Mouse (Mus musculus) CD4-positive helper T cell, adult 2 months (primary cell): ENCODE measurements around the gene Mphosph6.

ENCODE experiments used
- DNase-seq: peaks from one replicate; pipeline ENCODE4 v3.0.0-alpha.2; 2012; ENCODE audit warnings: low read depth, missing footprints, low spot score

The Mphosph6 gene

DNA sequence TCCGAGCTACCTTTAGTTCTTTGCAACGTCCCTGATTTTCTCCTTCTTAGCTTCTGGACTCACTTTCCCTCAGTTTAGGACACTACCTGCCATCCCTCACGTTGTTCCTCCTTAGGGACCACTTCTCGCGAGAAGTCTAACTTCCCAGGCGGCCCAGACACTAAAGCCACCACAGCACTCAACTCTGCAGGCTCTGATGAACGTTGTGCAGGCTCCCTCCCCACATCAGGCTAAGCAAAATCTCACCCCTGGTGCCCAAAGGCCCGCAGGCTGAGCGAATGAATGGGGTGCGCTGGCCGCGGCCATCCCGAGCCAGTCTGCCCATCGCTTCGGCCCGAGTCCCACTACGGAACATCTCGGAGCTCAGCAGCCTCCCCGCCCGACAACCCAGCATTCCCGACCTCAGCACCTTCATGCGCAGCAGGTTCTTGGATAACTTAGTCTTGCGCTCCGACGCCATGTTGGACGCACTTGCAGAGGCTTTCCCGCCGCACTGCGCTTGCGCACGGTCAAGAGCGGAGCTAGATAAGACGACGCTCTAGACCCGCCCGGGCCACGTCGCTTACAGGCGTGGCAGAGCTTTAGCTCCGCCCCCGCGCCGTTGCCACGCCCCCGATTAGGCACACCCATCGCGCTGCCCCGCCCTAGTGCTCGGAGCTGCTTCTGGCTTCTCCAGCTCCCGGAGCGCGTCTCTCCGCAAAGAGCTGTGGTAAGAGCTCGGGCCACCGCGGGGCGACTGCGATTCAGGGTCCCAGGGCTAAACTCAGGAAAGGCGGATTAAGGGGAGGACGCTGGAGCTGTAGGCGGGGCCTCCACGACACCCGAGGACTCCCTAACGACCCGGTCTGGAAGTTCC lies at the start of gene Mphosph6:
Gene Mphosph6 (minus strand): TSS at position 501 of the 856 bp plus-strand sequence.
- peak; percentile 98 for DNase-seq

DNA sequence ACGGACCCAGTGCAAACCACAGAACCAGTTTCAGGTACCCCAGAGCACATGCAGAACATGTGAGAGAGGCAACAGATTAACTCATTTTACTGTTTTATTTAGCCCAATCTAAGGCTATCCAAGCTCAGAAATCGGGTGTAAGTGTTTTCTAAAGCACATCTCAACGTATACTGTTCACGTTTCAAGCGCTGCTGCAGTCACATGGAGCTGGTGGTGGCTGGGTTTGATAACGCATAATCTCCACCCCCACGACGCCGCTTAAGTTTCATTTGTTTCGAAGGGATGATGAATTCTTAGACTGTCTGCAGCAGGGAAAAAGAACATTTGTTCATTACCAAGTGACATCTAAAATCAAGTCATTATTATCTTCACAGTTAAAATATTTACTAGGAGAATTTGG lies 48.7 kb upstream of the Mphosph6 start:
- DNase-seq, result no peak

DNA sequence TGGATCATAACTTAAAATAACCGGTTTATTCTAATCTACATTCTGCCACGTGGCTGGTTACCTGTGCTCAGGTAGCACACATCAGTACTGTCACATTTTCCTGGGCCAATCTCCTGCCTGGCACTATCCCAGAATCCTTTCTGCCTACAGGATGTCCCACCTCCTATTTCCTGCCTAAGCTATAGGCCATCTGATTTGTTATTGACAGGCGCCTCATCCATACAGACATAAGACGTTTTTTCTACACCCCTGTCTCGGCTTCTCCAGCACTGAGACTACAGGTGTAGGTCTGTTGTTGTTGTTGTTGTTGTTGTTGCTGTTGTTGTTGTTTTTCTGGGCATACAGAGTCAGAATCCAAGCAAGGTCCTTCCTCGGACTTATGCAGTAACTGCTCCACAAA lies 46.1 kb upstream of the Mphosph6 start:
- DNase-seq, result no peak

DNA sequence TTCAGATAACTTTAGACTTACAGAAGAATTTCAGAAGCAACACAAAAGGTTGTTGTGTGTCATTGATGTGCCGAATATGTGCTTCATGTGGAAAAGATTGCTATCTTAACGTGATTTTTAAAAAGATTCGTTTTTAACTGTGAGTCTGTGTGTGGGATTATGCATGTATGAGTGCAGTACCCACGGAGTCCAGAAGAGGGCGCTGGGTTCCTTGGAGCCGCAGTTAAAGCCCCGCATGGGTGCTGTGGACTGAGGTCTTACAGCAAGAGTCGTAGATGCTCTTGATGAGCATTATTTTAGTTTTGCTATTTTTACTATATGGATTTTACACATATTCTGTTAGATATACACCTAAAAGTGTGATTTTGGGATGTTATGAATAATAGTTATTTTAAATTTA lies 42.0 kb upstream of the Mphosph6 start:
- DNase-seq, result no peak

DNA sequence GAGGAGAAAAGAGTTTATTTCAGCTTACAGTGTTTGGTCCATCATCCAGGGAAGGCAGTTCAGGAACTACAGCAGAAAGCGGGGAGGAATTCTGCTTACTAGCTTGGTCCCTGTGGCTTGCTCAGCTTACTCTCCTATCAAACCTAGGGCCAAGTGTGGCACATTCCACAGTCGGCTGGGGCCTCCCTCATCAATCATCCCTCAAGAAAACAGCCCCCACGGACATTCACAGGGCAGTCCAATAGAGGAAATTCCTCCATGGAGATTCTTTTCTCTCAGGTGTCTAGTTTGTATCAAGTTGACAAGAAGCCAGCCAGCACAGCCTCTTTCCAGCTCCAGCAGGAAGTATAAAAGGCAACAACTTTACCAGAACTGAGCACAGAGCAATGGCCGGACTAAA lies 11.8 kb upstream of the Mphosph6 start:
- DNase-seq, result no peak

DNA sequence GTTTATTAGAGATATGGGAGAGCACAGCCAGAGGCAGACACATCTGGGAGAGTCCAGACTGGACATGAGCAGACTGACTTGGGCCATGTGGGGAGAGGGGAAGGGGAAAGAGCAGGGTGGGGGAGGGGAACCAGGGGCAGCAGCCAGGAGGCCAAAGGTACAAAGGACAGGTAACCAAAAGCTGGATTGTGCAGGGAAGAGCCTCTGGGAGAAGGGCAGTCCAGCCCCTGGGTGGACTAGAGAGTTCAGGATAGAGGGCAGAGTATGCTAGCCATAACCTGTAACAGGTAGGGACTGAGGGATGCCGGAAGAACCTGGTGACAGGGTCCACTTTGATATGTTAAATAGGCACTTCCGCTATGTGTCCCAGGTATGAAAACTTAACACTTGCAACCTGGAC lies 8.9 kb upstream of the Mphosph6 start:
- no peak for DNase-seq

DNA sequence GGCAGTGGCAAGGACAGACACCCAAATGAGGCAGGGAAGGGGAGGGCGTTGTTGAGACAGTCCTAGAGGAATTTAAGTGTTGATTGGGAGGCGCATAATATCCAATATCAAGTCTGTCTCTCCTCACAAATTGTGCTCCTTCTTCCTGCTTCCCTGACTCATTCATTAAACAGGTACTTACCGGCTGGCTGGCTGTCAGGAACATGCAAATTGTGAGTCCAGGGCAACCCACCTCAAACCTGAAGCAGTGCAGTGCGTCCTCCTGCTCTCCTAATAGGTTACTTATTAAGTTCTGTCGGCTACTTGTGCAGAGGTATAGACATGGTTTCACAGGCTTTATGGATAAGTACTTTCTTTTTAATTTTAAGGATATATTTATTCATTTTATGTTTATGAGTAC lies 3.7 kb upstream of the Mphosph6 start:
- DNase-seq, result no peak

DNA sequence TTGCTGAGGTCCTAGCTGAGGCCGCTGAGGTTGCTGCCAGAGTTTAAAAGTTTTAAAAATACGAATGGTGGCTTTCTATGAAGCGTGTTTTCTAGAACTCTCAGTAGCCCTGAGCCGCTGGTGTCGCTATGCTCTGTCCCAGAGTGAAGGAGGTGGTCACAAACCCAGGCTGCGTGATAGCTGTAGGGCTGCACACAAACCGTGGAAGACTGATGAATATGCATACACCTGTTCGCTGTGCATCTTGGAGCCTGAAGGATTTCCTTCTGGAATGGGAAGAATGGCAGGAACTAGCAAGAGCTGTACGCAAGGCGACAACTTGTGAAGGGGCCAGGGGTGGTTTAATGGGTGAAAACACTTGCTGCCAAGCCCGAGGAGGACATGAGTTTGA lies 551 bp upstream of the Mphosph6 start:
- no peak for DNase-seq

DNA sequence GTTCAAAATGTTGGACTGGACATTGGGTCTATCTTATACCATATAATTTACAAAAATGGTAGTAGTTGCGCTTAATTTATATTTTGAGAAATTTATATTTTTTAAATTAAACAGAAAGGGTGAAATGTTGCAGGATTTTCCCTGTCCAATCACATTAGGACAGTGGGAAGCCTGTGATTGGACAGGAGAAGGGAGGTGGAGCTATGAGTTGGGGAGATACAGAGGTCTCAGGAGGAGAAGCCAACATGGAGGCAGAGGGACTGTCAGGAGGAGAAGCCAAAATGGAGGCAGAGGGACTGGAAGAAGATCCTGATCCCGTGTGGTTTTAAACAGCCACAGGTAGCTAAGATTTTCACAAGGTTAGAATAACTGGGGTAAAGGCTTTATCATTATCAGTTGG lies 3.7 kb downstream of the Mphosph6 start:
- no peak for DNase-seq

DNA sequence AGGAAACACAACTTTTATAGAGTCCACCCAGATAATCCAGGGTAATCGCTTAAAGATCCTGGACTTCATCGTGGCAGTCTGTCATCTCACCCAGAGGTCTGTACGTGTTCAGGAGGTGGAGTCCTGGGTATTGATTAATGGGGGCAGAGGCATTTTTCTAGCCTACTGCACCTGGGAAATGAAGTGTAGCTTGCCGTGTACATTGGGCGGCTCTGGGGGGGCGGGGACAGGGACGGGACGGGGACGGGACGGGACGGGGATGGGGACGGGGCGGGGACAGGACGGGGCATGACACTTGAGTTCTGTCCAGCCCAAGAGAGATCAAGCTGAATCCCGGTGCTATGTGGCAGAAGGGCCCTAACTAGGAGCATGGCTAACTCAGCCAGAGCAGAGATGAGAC lies 5.3 kb downstream of the Mphosph6 start:
- DNase-seq, result no peak

DNA sequence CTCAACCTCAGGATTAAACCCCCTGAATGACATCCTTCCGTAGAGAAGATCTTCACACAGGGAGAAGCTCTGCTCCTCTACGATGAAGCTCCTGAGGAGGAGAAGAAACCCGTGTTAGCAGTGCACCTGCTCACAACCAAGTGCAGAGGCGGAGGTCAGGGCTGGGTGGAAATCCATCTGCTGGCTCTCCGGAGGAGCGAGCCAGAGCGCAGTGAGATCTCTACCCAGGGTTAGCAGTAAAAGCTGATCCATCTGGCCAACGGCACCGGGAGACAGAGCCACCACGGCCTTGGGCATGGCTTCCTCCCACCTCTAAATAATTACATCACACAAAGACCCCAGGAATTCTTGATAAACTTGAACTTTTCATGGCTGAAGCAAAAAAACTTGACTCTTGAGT lies 7.2 kb downstream of the Mphosph6 start:
- no peak for DNase-seq

DNA sequence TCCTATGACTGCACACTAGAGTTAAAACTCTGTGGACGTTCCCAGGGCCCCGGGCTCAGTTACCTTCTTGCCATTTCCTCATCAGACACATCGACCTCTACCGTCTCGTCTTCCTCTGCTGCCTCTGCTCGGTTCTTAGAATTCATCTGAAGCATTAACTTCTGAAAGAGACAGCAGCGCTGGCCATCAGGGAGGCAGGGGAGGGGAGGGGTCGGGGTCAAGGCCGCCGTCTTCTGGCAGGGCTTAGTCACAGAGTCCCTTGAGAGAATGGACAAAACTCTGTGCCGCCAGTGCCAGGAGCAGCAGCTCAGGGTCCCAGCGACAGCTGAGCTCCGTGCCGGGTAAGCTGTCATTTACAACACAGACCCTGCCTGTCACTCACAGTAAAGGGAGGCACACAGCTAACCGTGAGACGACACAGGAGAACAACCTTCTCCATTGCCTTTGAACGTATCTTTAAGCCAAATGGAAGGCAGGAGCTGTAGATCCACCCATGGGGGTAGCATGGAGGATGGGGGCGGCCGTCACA lies 9.1 kb downstream of the Mphosph6 start:
- no peak for DNase-seq

DNA sequence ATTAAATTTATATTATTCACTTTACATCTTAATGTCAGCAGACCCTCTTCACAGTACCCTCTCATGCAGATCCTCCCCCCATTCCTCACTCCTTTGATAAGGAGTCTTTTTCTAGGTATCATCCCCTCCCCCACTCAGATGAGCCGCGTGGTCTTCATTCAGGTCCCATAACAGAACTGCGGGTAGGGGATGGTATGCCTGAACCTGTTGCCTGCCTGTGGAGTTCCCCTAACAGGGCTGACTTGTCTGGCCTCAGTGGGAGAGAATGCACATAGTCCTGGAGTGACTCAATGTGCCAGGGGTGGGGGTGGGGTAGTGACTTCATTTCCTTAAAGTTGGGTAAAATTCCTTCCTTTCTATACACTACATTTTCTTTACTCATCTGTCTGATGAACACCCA lies 15.3 kb downstream of the Mphosph6 start:
- DNase-seq, result no peak

DNA sequence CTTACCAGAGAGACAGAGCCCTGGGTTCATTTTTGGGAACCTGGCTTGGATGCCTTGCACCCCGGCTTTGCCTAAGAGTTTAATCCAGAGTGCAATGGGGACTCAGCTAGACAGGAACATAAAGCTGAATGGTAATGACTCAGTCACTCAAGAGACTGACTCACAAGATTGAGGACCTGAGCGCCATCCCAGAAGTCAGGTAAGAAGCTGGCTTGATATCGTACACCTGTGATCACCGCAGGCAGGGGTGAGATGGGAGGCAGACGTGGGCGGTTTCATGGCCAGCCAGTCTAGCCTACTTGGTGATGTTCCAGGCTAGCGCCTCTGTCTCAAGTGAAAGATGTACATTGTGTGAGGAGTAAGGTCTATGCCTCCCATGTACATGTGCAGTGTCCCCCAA lies 18.7 kb downstream of the Mphosph6 start:
- DNase-seq, result no peak

DNA sequence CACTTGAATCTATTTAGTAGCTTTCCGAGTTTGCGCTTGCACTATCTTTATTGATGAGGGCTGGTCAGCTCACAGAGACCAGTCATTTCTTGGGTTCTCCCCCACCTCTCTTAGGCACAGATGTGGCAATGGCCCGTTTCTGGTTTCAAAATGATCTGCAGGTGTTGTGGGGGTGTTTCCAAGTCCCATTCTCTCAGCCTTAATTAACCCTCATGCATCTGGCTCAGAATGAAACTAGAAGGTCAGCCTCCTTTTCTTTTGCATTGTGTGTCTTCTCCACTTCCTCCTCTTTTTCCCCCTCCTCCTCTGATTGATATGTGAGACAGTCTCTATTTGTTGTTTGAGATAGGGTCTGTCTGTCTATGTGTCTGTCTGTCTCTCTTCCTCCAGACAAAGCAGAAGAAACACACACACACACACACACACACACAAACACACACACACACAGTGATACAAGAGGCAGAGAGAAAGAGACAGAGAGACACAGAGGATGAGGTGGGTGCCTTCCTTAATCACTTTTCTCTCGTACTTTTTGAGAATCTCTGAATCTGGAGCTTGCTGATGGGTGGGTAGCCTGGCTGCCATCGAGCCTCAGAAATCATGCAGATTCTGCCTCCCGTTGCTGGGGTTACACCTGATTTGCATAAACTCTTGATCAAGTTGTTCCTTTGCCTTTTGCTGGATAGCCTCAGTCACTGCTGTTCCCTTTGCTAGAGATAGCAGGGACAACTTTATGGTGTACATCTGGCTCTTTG lies 20.2 kb downstream of the Mphosph6 start:
- DNase-seq, result peak; percentile 44

DNA sequence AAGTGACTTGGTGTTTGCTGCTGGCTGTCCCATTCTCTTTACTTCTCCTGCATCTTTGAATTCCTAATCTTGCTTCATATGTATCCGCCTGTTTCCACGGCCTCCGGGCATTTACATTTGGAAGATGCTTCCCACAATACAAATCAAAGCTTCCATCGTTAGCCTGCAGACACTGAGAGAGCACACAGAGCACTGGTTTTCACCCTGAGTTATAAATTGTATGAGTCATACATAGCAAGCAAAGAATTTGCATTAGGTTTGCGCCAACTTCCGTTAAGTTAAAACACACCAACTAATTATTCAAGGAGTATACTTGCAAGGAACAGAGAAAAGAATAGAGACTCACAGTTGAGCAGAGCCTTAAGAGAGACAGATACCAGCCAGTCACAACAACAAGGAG lies 22.4 kb downstream of the Mphosph6 start:
- DNase-seq, result no peak

DNA sequence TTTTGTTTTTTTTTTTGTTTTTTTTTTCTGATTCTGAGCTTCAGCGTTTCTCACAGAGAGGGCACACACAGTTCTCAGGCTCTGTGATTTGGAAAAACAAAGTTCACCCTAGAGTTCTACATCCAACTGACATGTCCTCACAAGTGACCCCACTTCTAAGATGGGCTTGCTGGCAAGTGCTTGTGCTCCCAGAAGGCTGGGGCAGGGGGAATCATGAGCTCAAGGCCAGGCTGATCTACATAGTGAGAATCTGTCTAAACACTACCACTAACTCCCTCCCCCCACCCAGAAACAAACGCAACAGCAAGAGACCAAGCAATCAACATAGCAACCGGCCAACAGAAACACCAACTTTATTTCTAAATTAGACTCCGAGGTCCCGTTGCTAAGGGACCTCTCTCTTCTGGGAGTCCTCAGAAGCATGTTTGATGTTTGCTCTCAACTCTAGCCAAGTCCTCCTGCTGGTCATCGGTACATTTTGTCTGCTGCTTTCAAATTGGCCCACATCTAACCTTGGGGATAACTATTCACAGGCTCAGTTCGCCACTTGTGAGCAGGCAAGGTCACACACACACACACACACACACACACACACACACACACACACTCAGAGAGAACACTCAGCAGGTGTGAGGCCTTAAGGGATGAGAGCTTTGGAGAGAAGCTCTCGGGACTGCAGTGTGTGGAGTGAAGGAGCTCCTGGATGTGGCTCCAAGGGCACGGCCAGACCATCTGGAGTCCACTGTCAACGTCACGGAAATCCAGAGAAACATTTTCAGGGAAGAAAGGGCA lies 23.0 kb downstream of the Mphosph6 start:
- no peak for DNase-seq

DNA sequence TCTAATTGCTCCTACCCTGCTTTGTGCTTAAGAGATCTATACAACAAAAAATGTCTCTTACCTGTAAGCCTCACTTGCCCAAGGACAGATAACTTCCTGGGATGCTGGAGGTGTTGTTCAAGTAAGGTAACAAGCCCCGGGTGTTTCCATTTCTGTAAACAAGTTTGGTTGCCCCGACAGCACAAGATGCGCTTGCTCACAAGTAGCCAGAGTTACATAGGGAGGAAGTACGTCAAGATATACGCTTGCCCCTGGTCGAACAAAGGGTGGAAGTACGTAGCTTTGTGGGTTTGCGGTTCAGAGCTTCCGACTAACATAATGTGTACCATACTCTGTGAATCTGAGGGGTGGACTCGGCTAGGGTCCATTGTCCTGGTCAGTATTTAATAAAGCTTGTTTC lies 25.7 kb downstream of the Mphosph6 start:
- DNase-seq, result peak; percentile 60

DNA sequence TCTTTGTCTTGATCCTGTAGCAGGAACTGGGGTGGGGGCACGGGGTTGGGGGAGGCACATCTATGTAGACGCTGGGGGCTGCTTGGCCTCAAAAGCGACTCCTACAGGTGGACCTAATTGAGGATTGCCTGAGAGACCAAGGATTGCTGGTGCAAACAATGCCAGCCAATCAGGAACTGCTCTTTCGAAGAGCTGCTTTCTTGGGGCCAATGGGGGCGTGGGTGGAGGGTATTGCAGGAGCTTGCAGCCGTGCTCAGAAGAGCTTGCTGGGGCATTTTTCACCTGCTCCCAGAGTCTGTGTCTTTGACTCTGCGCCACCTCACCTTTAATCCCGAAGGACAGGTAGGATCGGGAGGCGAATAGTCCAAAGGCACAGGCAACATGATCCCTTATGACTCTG lies 26.1 kb downstream of the Mphosph6 start:
- no peak for DNase-seq

DNA sequence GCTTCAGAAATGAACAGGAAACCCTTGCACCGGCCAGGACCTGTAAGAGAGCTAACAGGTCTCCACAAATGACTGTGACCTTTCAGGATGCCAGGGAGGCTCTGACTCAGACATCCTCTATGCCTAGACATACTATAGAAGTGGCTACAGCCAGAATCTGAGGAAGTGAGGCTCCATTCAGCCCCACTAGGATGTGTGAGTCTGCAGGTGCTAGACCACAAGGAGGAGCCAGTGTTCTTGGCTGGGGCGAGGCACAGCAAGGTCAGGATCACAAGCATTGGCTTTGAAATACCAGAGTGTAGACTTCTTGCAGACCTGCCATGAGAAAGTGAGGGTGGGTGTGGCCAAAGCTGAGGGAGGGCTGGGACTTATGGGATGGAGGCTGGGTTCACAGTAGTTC lies 29.1 kb downstream of the Mphosph6 start:
- peak; percentile 65 for DNase-seq

DNA sequence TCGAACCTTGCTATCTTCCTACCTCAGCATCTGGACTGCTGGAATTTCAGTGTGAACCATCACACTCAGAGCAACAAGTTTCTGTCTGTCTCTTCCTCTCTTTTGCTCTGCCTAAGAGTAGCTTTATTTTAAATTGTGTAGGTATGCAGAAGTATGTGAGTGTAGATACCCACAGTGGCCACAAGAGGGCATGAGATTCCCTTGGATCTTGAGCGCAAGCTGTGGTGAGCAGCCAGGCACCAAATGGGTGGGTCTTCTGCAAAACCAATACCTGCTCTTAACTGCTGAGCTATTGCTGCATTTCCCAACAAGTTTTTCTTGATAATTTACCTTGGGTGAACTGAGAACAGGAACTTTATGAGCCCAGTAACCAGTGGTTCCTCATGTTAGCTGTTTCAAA lies 29.6 kb downstream of the Mphosph6 start:
- peak; percentile 51 for DNase-seq
